Mouse (Mus musculus) fibroblast of lung, adult 2 months (primary cell): ENCODE measurements at regions not wholly inside any gene's neighbourhood (a gene's known extent, or its start where the extent isn't known, plus 50 kb on each side); places are given as distances from the start of the nearest gene placed in this dataset.

Source experiments
- DNase-seq: peaks from one replicate; pipeline ENCODE4 v3.0.0-alpha.2; 2011; ENCODE audit warnings: low read depth

- no peak for DNase-seq
Measured at GRCm38 (mm10) chr16:29706996-29707395, 127.9 kb downstream of the Opa1 start.

GRCm38 (mm10) chr16:29707656-29708055 is 128.5 kb downstream of the Opa1 start:
- no peak for DNase-seq

DNA sequence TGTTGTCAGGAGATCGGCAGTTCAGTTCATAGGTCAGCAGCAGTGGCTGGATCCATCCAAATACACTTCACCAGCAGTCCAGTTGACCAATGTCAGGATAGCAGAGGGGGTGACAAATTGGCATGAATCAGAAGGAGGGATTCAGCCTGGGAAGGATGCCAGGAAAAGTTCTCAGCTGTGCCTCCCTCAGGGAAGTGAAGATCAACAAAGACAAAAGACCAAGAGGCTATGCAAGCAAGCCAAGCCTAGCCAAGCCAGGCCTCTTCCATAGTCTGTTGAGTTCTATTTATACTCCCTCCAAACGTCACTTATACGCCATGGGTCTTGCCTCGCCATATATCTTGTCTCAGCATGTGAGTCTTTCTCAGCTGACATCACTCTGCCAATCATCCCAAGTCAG is 129.9 kb downstream of the Opa1 start:
- DNase-seq = no peak

- DNase-seq = no peak
Measured at GRCm38 (mm10) chr16:29711386-29711785, 132.3 kb downstream of the Opa1 start.

- peak; percentile 56 for DNase-seq
Measured at GRCm38 (mm10) chr16:29711912-29712681, 133.0 kb downstream of the Opa1 start.

- DNase-seq = peak; percentile 89
Measured at GRCm38 (mm10) chr16:29714612-29715127, 135.5 kb downstream of the Opa1 start.

DNA sequence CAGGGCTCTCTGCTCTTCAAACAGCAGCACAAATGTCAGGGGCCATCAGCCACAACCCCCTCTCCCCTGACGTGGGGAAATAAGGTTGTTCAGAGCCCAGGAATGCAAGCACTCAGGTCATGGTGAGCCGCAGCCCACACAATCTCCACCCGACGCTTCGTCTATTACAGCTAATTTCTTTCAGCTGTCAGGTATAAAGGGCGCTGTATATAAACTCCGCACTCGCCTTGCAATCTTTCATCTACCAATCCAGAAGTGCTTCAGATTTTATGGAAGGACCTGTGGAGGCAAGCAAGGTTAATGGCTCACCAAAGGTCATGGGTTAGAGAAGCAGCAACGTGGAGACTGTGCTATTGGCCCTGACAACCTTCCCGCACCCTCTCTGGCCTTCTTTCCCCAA is 139.8 kb downstream of the Opa1 start:
- no peak for DNase-seq

- no peak for DNase-seq
Measured at GRCm38 (mm10) chr16:29719571-29720451, 140.7 kb downstream of the Opa1 start.

DNA sequence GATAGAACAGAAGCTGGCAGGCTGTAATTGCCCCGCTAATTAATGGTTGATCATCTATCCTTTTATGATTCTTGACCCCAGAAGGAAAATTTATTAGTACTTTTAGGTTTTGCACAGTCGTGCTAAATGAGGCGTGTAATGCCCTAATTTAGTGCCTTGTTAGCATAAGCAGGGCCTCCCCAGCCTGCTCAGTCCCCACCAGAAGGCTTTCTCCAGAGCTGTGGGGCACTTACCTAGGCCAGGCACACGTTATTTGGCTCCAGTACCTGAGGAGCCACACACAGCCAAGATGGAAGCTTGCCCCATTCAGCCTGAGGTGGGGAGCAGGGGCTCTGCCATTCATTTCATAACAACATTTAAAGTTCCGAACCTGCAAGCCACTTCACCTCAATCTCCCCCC is 146.0 kb downstream of the Opa1 start:
- DNase-seq = no peak

DNA sequence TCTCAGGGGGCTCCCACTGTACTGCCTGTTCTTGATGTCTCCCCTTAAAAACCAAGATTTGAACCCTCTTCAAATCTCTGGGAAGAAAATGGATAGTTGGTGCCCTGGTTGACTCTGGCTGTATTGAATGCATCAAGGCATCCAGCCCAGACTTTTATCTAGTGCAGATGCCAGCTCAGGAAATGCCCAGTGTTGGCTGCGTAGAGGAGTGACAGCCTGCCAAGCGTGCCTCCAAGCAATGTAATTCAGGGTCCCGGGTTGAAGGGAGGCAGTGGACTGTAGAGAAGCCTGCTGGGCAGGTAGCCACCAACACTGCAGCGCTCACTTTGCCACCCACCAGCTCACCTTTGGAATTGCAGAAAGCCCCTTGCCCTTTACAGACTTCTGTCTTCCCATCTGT is 146.4 kb downstream of the Opa1 start:
- DNase-seq = no peak

- no peak for DNase-seq
Measured at GRCm38 (mm10) chr16:29727397-29727796, 148.3 kb downstream of the Opa1 start.

DNA sequence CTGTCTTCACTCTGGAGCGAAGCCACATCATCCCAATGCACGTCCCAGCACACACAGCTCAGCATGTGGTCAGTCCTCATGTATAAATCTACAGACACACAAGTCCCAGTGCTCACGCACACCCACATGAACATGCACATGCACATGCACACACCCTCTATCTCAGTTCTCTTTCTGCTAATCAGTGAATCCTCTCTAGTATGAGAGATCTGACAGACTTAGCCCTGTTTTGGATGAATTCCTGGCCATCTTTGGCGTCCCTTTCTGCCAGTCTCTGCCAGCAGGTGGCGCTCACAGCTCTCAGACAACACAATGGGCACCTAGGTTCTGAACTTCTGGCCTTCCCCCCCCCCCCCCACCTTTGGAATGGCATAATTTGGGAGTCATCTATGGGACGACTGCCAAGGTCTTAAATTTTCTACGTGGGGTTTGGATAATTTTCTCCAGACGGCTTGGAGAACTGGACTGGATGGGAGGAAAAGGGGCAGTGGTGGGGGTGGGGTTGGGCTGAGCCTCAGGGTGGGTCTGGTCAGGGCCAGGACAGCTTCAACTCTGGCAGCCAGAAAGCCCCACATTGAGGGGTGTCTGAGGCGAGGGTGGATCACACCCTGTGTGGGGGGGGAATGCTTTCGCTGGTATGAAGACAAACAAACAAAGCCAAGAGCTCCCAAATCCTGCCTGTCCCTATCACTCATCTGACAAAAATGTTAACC is 149.8 kb downstream of the Opa1 start:
- no peak for DNase-seq

- no peak for DNase-seq
Measured at GRCm38 (mm10) chr16:29730010-29730409, 150.9 kb downstream of the Opa1 start.

DNA sequence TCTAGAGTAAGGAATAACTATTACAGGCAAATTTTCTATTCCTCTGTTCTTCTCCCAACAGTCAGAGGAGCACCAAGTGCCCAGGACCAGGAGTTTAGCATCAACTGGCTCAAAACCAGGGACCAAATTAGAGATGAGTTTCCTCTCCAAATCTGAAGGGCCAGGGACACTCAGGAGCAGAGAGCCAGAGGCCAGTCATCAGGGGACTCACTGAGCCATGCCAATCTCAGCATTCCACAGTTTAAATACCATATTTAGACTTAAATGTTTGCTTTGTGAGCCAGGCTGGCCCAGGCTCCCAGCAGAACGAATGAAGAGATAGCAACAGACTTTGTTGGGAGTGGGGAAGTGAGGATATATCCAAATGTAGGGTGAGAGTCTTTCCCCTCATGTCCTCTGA is 153.8 kb downstream of the Opa1 start:
- no peak for DNase-seq

DNA sequence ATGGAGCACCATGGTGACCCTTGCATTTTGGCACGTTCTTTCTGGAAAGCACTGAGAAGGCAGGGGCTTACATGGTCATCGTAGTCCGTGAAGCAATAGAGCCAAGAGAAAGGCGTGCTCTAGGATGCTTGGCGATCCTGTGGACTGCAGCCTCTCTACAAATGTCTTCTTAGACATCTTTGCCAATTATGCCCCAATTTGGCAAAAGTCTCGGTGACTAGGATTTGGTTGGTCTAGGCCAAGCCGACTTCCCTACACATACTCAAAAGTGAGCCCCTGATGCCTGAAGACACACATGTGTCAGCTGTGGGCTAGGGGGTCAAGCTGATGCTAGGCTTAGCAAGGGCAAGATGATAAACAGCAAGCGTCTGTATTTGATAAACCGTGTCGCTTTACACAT is 154.7 kb downstream of the Opa1 start:
- DNase-seq = no peak

- DNase-seq = peak; percentile 91
Measured at GRCm38 (mm10) chr16:29734324-29734723, 155.2 kb downstream of the Opa1 start.

DNA sequence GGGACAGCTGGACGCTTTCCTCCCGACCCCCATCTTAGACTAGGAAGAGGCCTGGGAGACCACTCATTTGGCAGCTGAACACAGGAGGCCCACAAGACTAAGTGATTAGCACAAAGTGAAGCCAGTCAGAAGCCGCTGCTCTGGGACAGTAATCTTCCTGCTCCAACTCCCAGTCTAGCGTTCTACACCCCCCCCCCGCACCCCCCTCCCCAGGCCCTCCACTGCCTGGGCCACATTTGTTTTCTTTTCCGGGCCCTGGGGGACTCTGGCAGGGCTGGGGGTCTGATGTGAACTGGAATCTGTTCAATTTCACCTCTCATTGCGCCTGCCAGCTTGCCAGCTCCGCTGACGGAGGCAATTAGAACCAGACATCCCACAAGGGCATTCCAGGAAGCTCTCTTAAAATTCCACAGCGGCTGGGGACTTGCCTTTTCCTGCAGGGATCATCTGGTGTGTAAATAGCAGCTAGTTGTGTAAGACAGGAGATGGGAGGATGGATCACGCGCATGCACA is 155.7 kb downstream of the Opa1 start:
- peak; percentile 85 for DNase-seq

GRCm38 (mm10) chr16:29735371-29736008 is 156.4 kb downstream of the Opa1 start:
- no peak for DNase-seq

GRCm38 (mm10) chr16:29736211-29736610 is 157.1 kb downstream of the Opa1 start:
- no peak for DNase-seq

GRCm38 (mm10) chr16:29738075-29738474 is 158.9 kb downstream of the Opa1 start:
- DNase-seq = no peak

- no peak for DNase-seq
Measured at GRCm38 (mm10) chr16:29742497-29743230, 163.5 kb downstream of the Opa1 start.
